Mouse (Mus musculus) megakaryocyte, embryonic 14.5 days (primary cell): ENCODE data around the gene Cers1.

Experiments used
- FLI1 ChIP-seq: IDR thresholded peaks from 2 replicates; pipeline ENCODE4 v1.6.1; 2012; ENCODE audit warnings: low read length, inconsistent platforms, mixed read lengths
- GATA1 ChIP-seq: IDR thresholded peaks from 3 replicates; pipeline ENCODE4 v1.6.1; 2012; ENCODE audit warnings: mixed read lengths, low read length, inconsistent platforms, borderline replicate concordance

- TF ChIP-seq FLI1 (no peak), GATA1 (no peak)
These were observed 15.3 kb downstream of the Cers1 start for GRCm38 (mm10) chr8:70330741-70331364.
